Mouse (Mus musculus): ENCODE data around the gene Ints11. TPM values are rescaled to one million over a fixed set of nuclear protein-coding genes. Genes with fewer than 3 reads are reported as not detected.

The Ints11 gene
- polyA plus RNA-seq, 1 experiment = not detected

- H3K4me1 ChIP-seq (ENCODE audit: control insufficient read depth, insufficient read depth, low read length) = peaks cover 7% of the 10 kb centered on the region; the same call in 1 of the 2 replicates
- no peak overlapping the region for H3K27ac ChIP-seq (ENCODE audit: insufficient read depth, low read depth, low read length)
- TF ChIP-seq CTCF (IDR thresholded peaks at IDR 0.05; ENCODE audit: insufficient read depth, low read depth, low read length) (no peak), POLR2A (IDR thresholded peaks at IDR 0.05; ENCODE audit: insufficient read depth, low read depth, low read length) (no peak)
- 87% methylated on average over 13 of the region's 13 CpGs for WGBS
- no peak overlapping the region for H3K4me3 ChIP-seq (ENCODE audit: insufficient read depth, low read depth, low read length)
Measured at GRCm38 (mm10) chr4:155905634-155906033, 36.3 kb downstream of the Ints11 start.

- no peak overlapping the region for H3K4me3 ChIP-seq (ENCODE audit: insufficient read depth, low read depth, low read length)
- no peak overlapping the region for H3K27ac ChIP-seq (ENCODE audit: insufficient read depth, low read depth, low read length)
- WGBS = 87% methylated on average over 9 of the region's 9 CpGs
- H3K4me1 ChIP-seq (ENCODE audit: control insufficient read depth, insufficient read depth, low read length) = peaks cover 4% of the 10 kb centered on the region; the same call in 1 of the 2 replicates
- TF ChIP-seq CTCF (IDR thresholded peaks at IDR 0.05; ENCODE audit: insufficient read depth, low read depth, low read length) (no peak), POLR2A (IDR thresholded peaks at IDR 0.05; ENCODE audit: insufficient read depth, low read depth, low read length) (no peak)
Measured at GRCm38 (mm10) chr4:155906125-155906524, 36.8 kb downstream of the Ints11 start.

GRCm38 (mm10) chr4:155907003-155907402 lies 37.7 kb downstream of the Ints11 start:
- Histone ChIP-seq H3K4me1 (ENCODE audit: control insufficient read depth, insufficient read depth, low read length) (no peaks in the 10 kb centered on the region), H3K27ac (ENCODE audit: insufficient read depth, low read depth, low read length) (no peak overlapping the region), H3K4me3 (ENCODE audit: insufficient read depth, low read depth, low read length) (no peak overlapping the region)
- TF ChIP-seq CTCF (IDR thresholded peaks at IDR 0.05; ENCODE audit: insufficient read depth, low read depth, low read length) (no peak), POLR2A (IDR thresholded peaks at IDR 0.05; ENCODE audit: insufficient read depth, low read depth, low read length) (no peak)
- WGBS = 78% methylated on average over 11 of the region's 11 CpGs

- Histone ChIP-seq H3K27ac (ENCODE audit: insufficient read depth, low read depth, low read length) (no peak overlapping the region), H3K4me3 (ENCODE audit: insufficient read depth, low read depth, low read length) (no peak overlapping the region), H3K4me1 (ENCODE audit: control insufficient read depth, insufficient read depth, low read length) (no peaks in the 10 kb centered on the region)
- WGBS = 73% methylated on average over 7 of the region's 7 CpGs
- TF ChIP-seq CTCF (IDR thresholded peaks at IDR 0.05; ENCODE audit: insufficient read depth, low read depth, low read length) = no peak
Measured at GRCm38 (mm10) chr4:155908281-155908680, 38.9 kb downstream of the Ints11 start.

- WGBS = 86% methylated on average over 4 of the region's 4 CpGs
- H3K27ac ChIP-seq (ENCODE audit: insufficient read depth, low read depth, low read length) = no peak overlapping the region
- H3K4me3 ChIP-seq (ENCODE audit: insufficient read depth, low read depth, low read length) = no peak overlapping the region
- H3K4me1 ChIP-seq (ENCODE audit: control insufficient read depth, insufficient read depth, low read length) = no peaks in the 10 kb centered on the region
- no peak for TF ChIP-seq POLR2A (IDR thresholded peaks at IDR 0.05; ENCODE audit: insufficient read depth, low read depth, low read length)
- TF ChIP-seq CTCF (IDR thresholded peaks at IDR 0.05; ENCODE audit: insufficient read depth, low read depth, low read length) = no peak
Measured at GRCm38 (mm10) chr4:155908751-155909150, 39.4 kb downstream of the Ints11 start.

- 74% methylated on average over 1 of the region's 1 CpGs for WGBS
- Histone ChIP-seq H3K4me3 (ENCODE audit: insufficient read depth, low read depth, low read length) (no peak overlapping the region), H3K27ac (ENCODE audit: insufficient read depth, low read depth, low read length) (no peak overlapping the region), H3K4me1 (ENCODE audit: control insufficient read depth, insufficient read depth, low read length) (no peaks in the 10 kb centered on the region)
- no peak for TF ChIP-seq POLR2A (IDR thresholded peaks at IDR 0.05; ENCODE audit: insufficient read depth, low read depth, low read length)
- no peak for TF ChIP-seq CTCF (IDR thresholded peaks at IDR 0.05; ENCODE audit: insufficient read depth, low read depth, low read length)
Measured at GRCm38 (mm10) chr4:155932031-155932430, 62.7 kb downstream of the Ints11 start.

Other genes with a start within 250 kb of the Ints11 start
- gene Cdk11b, start 244.7 kb upstream of the Ints11 start, polyA plus RNA-seq (2012; ENCODE audit: insufficient read depth, insufficient read length, low replicate concordance, missing spikeins) = 145 TPM in 1 of 2 replicates, not detected in the other
- gene Gm10563, start 224.1 kb upstream of the Ints11 start, polyA plus RNA-seq (2012; ENCODE audit: insufficient read depth, insufficient read length, low replicate concordance, missing spikeins) = not detected in 2 replicates
- gene Mmp23, start 216.2 kb upstream of the Ints11 start, polyA plus RNA-seq (2012; ENCODE audit: insufficient read depth, insufficient read length, low replicate concordance, missing spikeins) = not detected in 2 replicates
- not detected in 2 replicates for gene Mib2, start 200.3 kb upstream of the Ints11 start, polyA plus RNA-seq (2012; ENCODE audit: insufficient read depth, insufficient read length, low replicate concordance, missing spikeins)
- gene Fndc10, start 175.2 kb upstream of the Ints11 start, polyA plus RNA-seq (2012; ENCODE audit: insufficient read depth, insufficient read length, low replicate concordance, missing spikeins) = not detected in 2 replicates
- not detected in 2 replicates for gene Ssu72, start 164.7 kb upstream of the Ints11 start, polyA plus RNA-seq (2012; ENCODE audit: insufficient read depth, insufficient read length, low replicate concordance, missing spikeins)
- not detected in 2 replicates for gene Tmem240, start 134.7 kb upstream of the Ints11 start, polyA plus RNA-seq (2012; ENCODE audit: insufficient read depth, insufficient read length, low replicate concordance, missing spikeins)
- not detected in 2 replicates for gene Atad3a, start 108.5 kb upstream of the Ints11 start, polyA plus RNA-seq (2012; ENCODE audit: insufficient read depth, insufficient read length, low replicate concordance, missing spikeins)
- gene Vwa1, start 94.8 kb upstream of the Ints11 start, polyA plus RNA-seq (2012; ENCODE audit: insufficient read depth, insufficient read length, low replicate concordance, missing spikeins) = not detected in 2 replicates
- gene Tmem88b, start 83.7 kb upstream of the Ints11 start, polyA plus RNA-seq (2012; ENCODE audit: insufficient read depth, insufficient read length, low replicate concordance, missing spikeins) = not detected in 2 replicates
- not detected in 2 replicates for gene Ankrd65, start 79.1 kb upstream of the Ints11 start, polyA plus RNA-seq (2012; ENCODE audit: insufficient read depth, insufficient read length, low replicate concordance, missing spikeins)
- gene Mrpl20, start 66.7 kb upstream of the Ints11 start, polyA plus RNA-seq (2012; ENCODE audit: insufficient read depth, insufficient read length, low replicate concordance, missing spikeins) = not detected in 2 replicates
- 186 and 258 TPM in 2 replicates for gene Ccnl2, start 57.1 kb upstream of the Ints11 start, polyA plus RNA-seq (2012; ENCODE audit: insufficient read depth, insufficient read length, low replicate concordance, missing spikeins)
- not detected in 2 replicates for gene Aurkaip1, start 38.3 kb upstream of the Ints11 start, polyA plus RNA-seq (2012; ENCODE audit: insufficient read depth, insufficient read length, low replicate concordance, missing spikeins)
- not detected in 2 replicates for gene Mxra8, start 29.9 kb upstream of the Ints11 start, polyA plus RNA-seq (2012; ENCODE audit: insufficient read depth, insufficient read length, low replicate concordance, missing spikeins)
- gene Dvl1, start 22.1 kb upstream of the Ints11 start, polyA plus RNA-seq (2012; ENCODE audit: insufficient read depth, insufficient read length, low replicate concordance, missing spikeins) = not detected in 2 replicates
- not detected in 2 replicates for gene Tas1r3, start 6.2 kb upstream of the Ints11 start, polyA plus RNA-seq (2012; ENCODE audit: insufficient read depth, insufficient read length, low replicate concordance, missing spikeins)
- gene Cptp, start 106 bp upstream of the Ints11 start, polyA plus RNA-seq (2012; ENCODE audit: insufficient read depth, insufficient read length, low replicate concordance, missing spikeins) = not detected in 2 replicates
- not detected in 2 replicates for gene Pusl1, start 22.2 kb downstream of the Ints11 start, polyA plus RNA-seq (2012; ENCODE audit: insufficient read depth, insufficient read length, low replicate concordance, missing spikeins)
- not detected in 2 replicates for gene Acap3, start 22.3 kb downstream of the Ints11 start, polyA plus RNA-seq (2012; ENCODE audit: insufficient read depth, insufficient read length, low replicate concordance, missing spikeins)
- gene Ube2j2, start 74.3 kb downstream of the Ints11 start, polyA plus RNA-seq (2012; ENCODE audit: insufficient read depth, insufficient read length, low replicate concordance, missing spikeins) = not detected in 2 replicates
- not detected in 2 replicates for gene C1qtnf12, start 92.8 kb downstream of the Ints11 start, polyA plus RNA-seq (2012; ENCODE audit: insufficient read depth, insufficient read length, low replicate concordance, missing spikeins)
- gene B3galt6, start 123.1 kb downstream of the Ints11 start, polyA plus RNA-seq (2012; ENCODE audit: insufficient read depth, insufficient read length, low replicate concordance, missing spikeins) = not detected in 2 replicates
- 218 TPM in 1 of 2 replicates, not detected in the other for gene Sdf4, start 123.3 kb downstream of the Ints11 start, polyA plus RNA-seq (2012; ENCODE audit: insufficient read depth, insufficient read length, low replicate concordance, missing spikeins)
- not detected in 2 replicates for gene Tnfrsf4, start 144.3 kb downstream of the Ints11 start, polyA plus RNA-seq (2012; ENCODE audit: insufficient read depth, insufficient read length, low replicate concordance, missing spikeins)
- gene Tnfrsf18, start 156.6 kb downstream of the Ints11 start, polyA plus RNA-seq (2012; ENCODE audit: insufficient read depth, insufficient read length, low replicate concordance, missing spikeins) = not detected in 2 replicates
- gene Ttll10, start 189.9 kb downstream of the Ints11 start, polyA plus RNA-seq (2012; ENCODE audit: insufficient read depth, insufficient read length, low replicate concordance, missing spikeins) = not detected in 2 replicates
- gene 9430015G10Rik, start 240.4 kb downstream of the Ints11 start, polyA plus RNA-seq (2012; ENCODE audit: insufficient read depth, insufficient read length, low replicate concordance, missing spikeins) = not detected in 2 replicates

Data from olfactory bulb, adult 2 months (tissue).